Mouse (Mus musculus) lung, embryonic 14.5 days (tissue): ENCODE data around the gene Slc36a4. TPM values are rescaled to one million over a fixed set of nuclear protein-coding genes. Genes with fewer than 3 reads are reported as not detected.

Experiments
- ATAC-seq: fragments of 200-750 bp; cut with Nextera tagmentation; 2 replicates; pipeline ENCODE4 v1.8.0; 2017; ENCODE audit warnings: mild to moderate bottlenecking, moderate TSS enrichment, moderate library complexity; ENCODE audit not compliant: insufficient read depth
- DNase-seq: peaks from one replicate; pipeline ENCODE4 v3.0.0-alpha.2; 2015
- H3K27ac ChIP-seq: fragments of 300-500 bp; sonication (generic); 2 replicates; pipeline ENCODE4 v1.5.1; 2014; ENCODE audit warnings: low read depth, mild to moderate bottlenecking, moderate library complexity
- H3K27me3 ChIP-seq: fragments of 300-500 bp; sonication (generic); 2 replicates; pipeline ENCODE4 v1.6.1; 2014; ENCODE audit warnings: low read length, control low read depth; ENCODE audit not compliant: insufficient read depth
- H3K36me3 ChIP-seq: fragments of 300-500 bp; sonication (generic); 2 replicates; pipeline ENCODE4 v1.6.1; 2014; ENCODE audit warnings: control low read depth; ENCODE audit not compliant: insufficient read depth
- H3K4me1 ChIP-seq: fragments of 300-500 bp; sonication (generic); 2 replicates; pipeline ENCODE4 v1.6.1; 2014; ENCODE audit warnings: antibody characterized with exemption, control low read depth; ENCODE audit not compliant: insufficient read depth
- H3K4me2 ChIP-seq: fragments of 300-500 bp; sonication (generic); 2 replicates; pipeline ENCODE4 v1.6.1; 2014; ENCODE audit warnings: mild to moderate bottlenecking
- H3K4me3 ChIP-seq: fragments of 300-500 bp; sonication (generic); 2 replicates; pipeline ENCODE4 v1.5.1; 2014; ENCODE audit warnings: low read depth, low read length
- H3K9ac ChIP-seq: fragments of 300-500 bp; sonication (generic); 2 replicates; pipeline ENCODE4 v1.6.1; 2014
- H3K9me3 ChIP-seq: fragments of 300-500 bp; sonication (generic); 2 replicates; pipeline ENCODE4 v1.6.1; 2016; ENCODE audit warnings: low read depth, low read length, control low read depth
- CTCF ChIP-seq: IDR thresholded peaks from 2 replicates; pipeline ENCODE4 v1.5.1; 2016; ENCODE audit warnings: antibody characterized with exemption, low read depth
- WGBS: fragments of 180-500 bp; shearing (Covaris S2); extraction: QIAGEN DNeasy Blood & Tissue Kit; methylation state at CpG from one replicate; pipeline ENCODE4 v1.1.7; 2014; 5-methylcytosine and 5-hydroxymethylcytosine counted together
- polyA plus RNA-seq: library from polyadenylated mRNA; unstranded; fragments of >200 nt; fragmentation: Nextera tagmentation; extraction: Ambion mirVana; gene quantifications from 2 replicates; pipeline ENCODE4 v1.2.1, GENCODE M21; 2014

Slc36a4 gene
- polyA plus RNA-seq, 1 experiment from 2014 or later: 18.4 TPM

GRCm38 (mm10) chr9:15772766-15773165, 63.2 kb downstream of the Slc36a4 start:
- Histone ChIP-seq H3K36me3 (no peaks in the 10 kb centered on the region), H3K27ac (no peak overlapping the region), H3K9me3 (no peaks in the 10 kb centered on the region), H3K4me3 (no peak overlapping the region), H3K9ac (no peak overlapping the region), H3K27me3 (no peaks in the 10 kb centered on the region), H3K4me2 (no peak overlapping the region), H3K4me1 (no peaks in the 10 kb centered on the region)
- DNase-seq (no peak), ATAC-seq (no peak)
- TF ChIP-seq CTCF: no peak
- WGBS: 85% methylated on average over 12 of the region's 12 CpGs

DNA sequence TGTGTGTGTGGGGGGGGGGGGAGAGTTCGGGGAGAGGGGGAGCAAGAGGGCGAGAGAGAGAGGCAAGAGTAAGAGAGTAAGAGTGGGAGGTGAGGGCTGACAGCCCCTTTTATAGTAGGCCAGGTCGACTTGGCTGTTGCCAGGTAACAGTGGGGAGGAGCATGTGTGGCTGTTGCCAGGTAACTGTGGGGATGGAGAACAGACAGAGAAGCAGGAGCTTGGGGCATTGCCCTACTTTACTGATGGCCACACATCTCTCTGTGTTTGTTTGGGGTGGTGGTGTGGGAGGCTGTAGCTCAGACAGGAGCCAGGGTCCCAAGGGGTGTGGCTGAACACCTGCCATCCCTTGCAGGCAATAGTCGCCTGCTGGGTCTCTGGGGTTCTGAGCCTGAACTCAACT, 63.9 kb downstream of the Slc36a4 start:
- Histone ChIP-seq H3K27ac (no peak overlapping the region), H3K27me3 (no peaks in the 10 kb centered on the region), H3K4me3 (no peak overlapping the region), H3K4me2 (no peak overlapping the region), H3K9ac (no peak overlapping the region), H3K36me3 (no peaks in the 10 kb centered on the region), H3K4me1 (no peaks in the 10 kb centered on the region), H3K9me3 (no peaks in the 10 kb centered on the region)
- 40% methylated on average over 3 of the region's 4 CpGs for WGBS
- TF ChIP-seq CTCF: no peak
- ATAC-seq (no peak), DNase-seq (no peak)

DNA sequence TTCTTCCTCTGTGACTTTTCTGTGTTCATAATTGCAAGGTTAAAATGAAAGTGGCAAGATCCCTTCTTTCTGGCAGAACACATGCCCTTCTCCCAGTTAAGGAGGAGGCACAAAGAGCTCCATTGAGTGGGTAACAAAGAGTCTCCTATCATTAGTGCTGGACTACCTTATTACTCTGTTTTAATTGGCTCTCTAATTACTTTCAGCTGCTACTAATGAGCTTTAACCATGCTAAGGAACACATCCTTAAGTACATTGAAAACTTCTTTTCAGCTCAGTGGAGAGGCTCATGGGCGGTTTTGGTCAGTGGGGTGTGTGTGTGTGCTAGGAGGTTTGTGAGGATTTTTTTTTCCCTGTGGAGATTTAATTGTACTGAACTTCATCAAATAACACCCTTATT, 65.4 kb downstream of the Slc36a4 start:
- H3K4me1 ChIP-seq: no peaks in the 10 kb centered on the region
- no peaks in the 10 kb centered on the region for H3K36me3 ChIP-seq
- WGBS: 88% methylated on average over 1 of the region's 1 CpGs
- H3K4me2 ChIP-seq: no peak overlapping the region
- no peak for TF ChIP-seq CTCF
- no peaks in the 10 kb centered on the region for H3K9me3 ChIP-seq
- DNase-seq: no peak
- no peak overlapping the region for H3K4me3 ChIP-seq
- no peaks in the 10 kb centered on the region for H3K27me3 ChIP-seq
- ATAC-seq: no peak
- H3K9ac ChIP-seq: no peak overlapping the region
- no peak overlapping the region for H3K27ac ChIP-seq

DNA sequence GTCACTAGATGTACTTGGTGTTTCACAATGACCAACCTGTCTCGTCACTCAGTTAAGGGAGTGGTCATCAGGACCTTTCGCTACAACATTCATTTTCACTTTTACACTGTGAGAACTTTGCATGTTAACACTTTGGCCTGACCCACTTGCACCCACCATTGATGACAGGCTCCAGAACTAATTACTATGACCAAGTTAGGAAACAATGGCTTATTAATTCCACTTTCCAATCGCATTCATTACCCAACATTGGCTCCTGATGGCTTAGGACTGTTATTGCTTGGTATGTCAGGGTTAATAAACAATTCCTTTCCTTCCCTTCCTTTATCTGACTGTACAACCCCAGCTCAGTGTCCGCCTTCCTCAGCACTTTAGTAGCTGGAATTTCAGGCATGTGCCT, 72.4 kb downstream of the Slc36a4 start:
- 42% methylated on average over 4 of the region's 4 CpGs for WGBS
- Histone ChIP-seq H3K4me2 (no peak overlapping the region), H3K36me3 (no peaks in the 10 kb centered on the region), H3K9me3 (no peaks in the 10 kb centered on the region), H3K9ac (no peak overlapping the region), H3K4me3 (no peak overlapping the region), H3K27ac (no peak overlapping the region), H3K27me3 (no peaks in the 10 kb centered on the region), H3K4me1 (no peaks in the 10 kb centered on the region)
- no peak for TF ChIP-seq CTCF
- no peak for ATAC-seq
- DNase-seq: peak; percentile 3

DNA sequence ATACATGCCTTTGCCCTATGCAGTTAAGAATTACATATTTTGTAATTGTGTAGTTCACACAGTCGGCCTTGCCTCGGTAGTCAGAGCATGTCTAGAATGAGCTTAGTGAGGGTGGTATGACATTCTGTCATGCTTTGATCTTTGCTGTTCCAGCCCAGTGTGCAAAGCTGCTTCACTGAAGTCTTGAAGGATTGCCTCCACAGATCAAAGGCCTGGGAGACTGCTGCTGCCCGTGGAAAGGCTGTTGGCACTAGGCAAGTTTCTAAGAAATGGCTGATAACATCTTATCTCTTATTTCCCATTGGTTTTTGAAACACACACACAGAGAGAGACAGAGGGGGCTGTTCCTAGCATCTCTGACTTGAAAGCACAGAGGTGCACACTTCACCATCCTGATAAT, 76.7 kb downstream of the Slc36a4 start:
- H3K9me3 ChIP-seq: no peaks in the 10 kb centered on the region
- DNase-seq: no peak
- no peak for ATAC-seq
- no peak overlapping the region for H3K27ac ChIP-seq
- TF ChIP-seq CTCF: no peak
- no peak overlapping the region for H3K4me3 ChIP-seq
- no peak overlapping the region for H3K4me2 ChIP-seq
- no peaks in the 10 kb centered on the region for H3K27me3 ChIP-seq
- no peaks in the 10 kb centered on the region for H3K36me3 ChIP-seq
- H3K9ac ChIP-seq: no peak overlapping the region
- H3K4me1 ChIP-seq: no peaks in the 10 kb centered on the region
- 38% methylated on average over 3 of the region's 3 CpGs for WGBS

- 55% methylated on average over 2 of the region's 2 CpGs for WGBS
- DNase-seq: no peak
- Histone ChIP-seq H3K4me1 (no peaks in the 10 kb centered on the region), H3K9me3 (no peaks in the 10 kb centered on the region), H3K4me2 (no peak overlapping the region), H3K27ac (no peak overlapping the region), H3K4me3 (no peak overlapping the region), H3K9ac (no peak overlapping the region), H3K36me3 (no peaks in the 10 kb centered on the region), H3K27me3 (no peaks in the 10 kb centered on the region)
- no peak for TF ChIP-seq CTCF
- ATAC-seq: no peak
These were observed 77.1 kb downstream of the Slc36a4 start for GRCm38 (mm10) chr9:15786610-15787009.

- Histone ChIP-seq H3K36me3 (no peaks in the 10 kb centered on the region), H3K4me2 (no peak overlapping the region), H3K4me1 (no peaks in the 10 kb centered on the region), H3K9ac (no peak overlapping the region), H3K9me3 (no peaks in the 10 kb centered on the region), H3K27ac (no peak overlapping the region), H3K4me3 (no peak overlapping the region), H3K27me3 (no peaks in the 10 kb centered on the region)
- no peak for TF ChIP-seq CTCF
- DNase-seq (no peak), ATAC-seq (no peak)
- WGBS: 77% methylated on average over 9 of the region's 9 CpGs
These were observed 82.5 kb downstream of the Slc36a4 start for GRCm38 (mm10) chr9:15792076-15792475.

Other genes starting within 250 kb of the Slc36a4 start
- gene Smco4, start 216.3 kb upstream of the Slc36a4 start, polyA plus RNA-seq: 3.9 and 5.3 TPM in 2 replicates
- gene Deup1, start 81.8 kb upstream of the Slc36a4 start, polyA plus RNA-seq: 1.1 and 2.1 TPM in 2 replicates
- not detected in 2 replicates for gene Mtnr1b, start 164.8 kb downstream of the Slc36a4 start, polyA plus RNA-seq